Mouse (Mus musculus): Measurements from ENCODE around the gene Bcas2.

DNA sequence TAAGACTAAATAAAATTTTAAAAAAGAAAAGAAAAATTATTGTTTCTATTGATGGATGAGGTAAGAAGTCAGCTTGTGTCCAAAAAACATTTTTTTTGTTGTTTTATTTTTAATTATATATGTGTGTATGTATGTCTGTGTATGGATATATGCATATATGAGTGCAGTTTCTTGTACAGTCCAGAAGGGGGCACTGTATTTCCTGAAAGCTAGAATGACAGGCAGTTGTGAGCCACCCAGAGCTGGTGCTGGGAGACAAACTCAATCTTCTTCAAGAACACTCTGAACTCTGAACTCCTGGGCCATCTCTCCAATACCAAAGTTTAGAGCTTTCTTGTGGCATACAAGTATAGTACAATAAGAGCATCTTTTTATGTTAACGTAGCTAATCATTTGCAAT is 32.1 kb downstream of the Bcas2 start:
- no peak for TF ChIP-seq CTCF (IDR thresholded peaks at IDR 0.05; ENCODE audit: control insufficient read depth, insufficient read depth, insufficient replicate concordance, low read depth, low read length)
- TF ChIP-seq POLR2A (IDR thresholded peaks at IDR 0.05; ENCODE audit: control insufficient read depth, low read depth, low read length): no peak

Data from testis, adult 2 months (tissue).